Mouse (Mus musculus) liver, embryonic 12.5 days (tissue): ENCODE results near the gene Tcf7l1. TPM values are rescaled to one million over a fixed set of nuclear protein-coding genes. Genes with fewer than 3 reads are reported as not detected.

Experiments used
- ATAC-seq: fragments of 200-750 bp; cut with Nextera tagmentation; 2 replicates; pipeline ENCODE4 v1.8.0; 2017; ENCODE audit warnings: moderate number of reproducible peaks, mild to moderate bottlenecking, moderate library complexity
- H3K27ac ChIP-seq: fragments of 300-500 bp; sonication (generic); 2 replicates; pipeline ENCODE4 v1.5.1; 2016; ENCODE audit warnings: mild to moderate bottlenecking
- H3K27me3 ChIP-seq: fragments of 300-500 bp; sonication (generic); replicated peaks from 2 replicates; pipeline ENCODE4 v1.6.1; 2016; ENCODE audit warnings: mild to moderate bottlenecking, moderate library complexity
- H3K36me3 ChIP-seq: fragments of 300-500 bp; sonication (generic); 2 replicates; pipeline ENCODE4 v1.6.1; 2016; ENCODE audit warnings: mild to moderate bottlenecking, moderate library complexity
- H3K4me1 ChIP-seq: fragments of 300-500 bp; sonication (generic); 2 replicates; pipeline ENCODE4 v1.6.1; 2016
- H3K4me2 ChIP-seq: fragments of 300-500 bp; sonication (generic); 2 replicates; pipeline ENCODE4 v1.6.1; 2016; ENCODE audit warnings: mild to moderate bottlenecking, moderate library complexity
- H3K4me3 ChIP-seq: fragments of 300-500 bp; sonication (generic); 2 replicates; pipeline ENCODE4 v1.5.1; 2016; ENCODE audit warnings: mild to moderate bottlenecking, moderate library complexity
- H3K9ac ChIP-seq: fragments of 300-500 bp; sonication (generic); 2 replicates; pipeline ENCODE4 v1.6.1; 2016; ENCODE audit warnings: mild to moderate bottlenecking, moderate library complexity
- H3K9me3 ChIP-seq: fragments of 300-500 bp; sonication (generic); replicated peaks from 2 replicates; pipeline ENCODE4 v1.6.1; 2016; ENCODE audit warnings: mild to moderate bottlenecking, moderate library complexity
- WGBS: fragments of 180-500 bp; shearing (Covaris S2); methylation state at CpG from one replicate; pipeline ENCODE4 v1.1.7; 2016; ENCODE audit not compliant: insufficient replicate concordance; 5-methylcytosine and 5-hydroxymethylcytosine counted together
- polyA plus RNA-seq: library from polyadenylated mRNA; unstranded; fragments of >200 nt; fragmentation: Nextera tagmentation; extraction: Ambion mirVana; gene quantifications from 2 replicates; pipeline ENCODE4 v1.2.1, GENCODE M21; 2016

Tcf7l1 gene
- polyA plus RNA-seq, 1 experiment from 2014 or later: 6.7 TPM

DNA sequence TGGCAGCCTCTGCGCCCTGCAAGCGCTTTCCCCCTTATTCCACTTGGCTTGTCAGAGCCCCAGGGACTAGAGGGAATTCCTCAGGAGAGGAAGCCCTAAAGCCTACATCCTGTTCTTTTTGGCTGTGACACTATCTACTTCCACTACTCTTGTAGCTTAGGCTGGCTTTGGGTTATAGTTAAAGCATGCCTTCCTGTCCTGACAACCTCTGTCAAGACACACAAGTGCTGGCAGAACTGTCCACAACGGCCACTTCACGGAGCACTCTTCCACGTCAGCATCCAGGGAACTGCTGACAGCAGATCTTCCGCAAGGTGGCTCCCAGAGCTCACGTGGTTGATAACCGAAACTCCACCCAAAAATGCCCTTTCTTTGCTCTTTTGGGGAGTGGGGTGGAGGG is 117.9 kb downstream of the Tcf7l1 start:
- no peak overlapping the region; the same call in 1 of the 2 replicates for H3K9ac ChIP-seq
- H3K27me3 ChIP-seq: no peaks in the 10 kb centered on the region
- H3K4me2 ChIP-seq: no peak overlapping the region
- H3K27ac ChIP-seq: no peak overlapping the region
- 33% methylated on average over 8 of the region's 8 CpGs for WGBS
- H3K4me1 ChIP-seq: no peaks in the 10 kb centered on the region
- H3K36me3 ChIP-seq: no peaks in the 10 kb centered on the region
- no peaks in the 10 kb centered on the region for H3K9me3 ChIP-seq
- ATAC-seq: no peak
- no peak overlapping the region for H3K4me3 ChIP-seq

GRCm38 (mm10) chr6:72667021-72667420 is 122.0 kb downstream of the Tcf7l1 start:
- ATAC-seq: no peak
- H3K9ac ChIP-seq: no peak overlapping the region
- H3K9me3 ChIP-seq: no peaks in the 10 kb centered on the region
- no peak overlapping the region for H3K4me3 ChIP-seq
- WGBS: 49% methylated on average over 4 of the region's 4 CpGs
- peaks cover 13% of the 10 kb centered on the region for H3K4me1 ChIP-seq
- H3K36me3 ChIP-seq: no peaks in the 10 kb centered on the region
- H3K27ac ChIP-seq: no peak overlapping the region
- no peaks in the 10 kb centered on the region for H3K27me3 ChIP-seq
- no peak overlapping the region for H3K4me2 ChIP-seq

GRCm38 (mm10) chr6:72664290-72664689 is 124.8 kb downstream of the Tcf7l1 start:
- no peak overlapping the region for H3K9ac ChIP-seq
- no peak overlapping the region for H3K4me2 ChIP-seq
- H3K36me3 ChIP-seq: no peaks in the 10 kb centered on the region
- H3K27me3 ChIP-seq: no peaks in the 10 kb centered on the region
- peaks cover 28% of the 10 kb centered on the region for H3K4me1 ChIP-seq
- H3K27ac ChIP-seq: no peak overlapping the region
- WGBS: 29% methylated on average over 8 of the region's 8 CpGs
- ATAC-seq: no peak
- H3K4me3 ChIP-seq: no peak overlapping the region
- H3K9me3 ChIP-seq: no peaks in the 10 kb centered on the region

GRCm38 (mm10) chr6:72663000-72663399 is 126.1 kb downstream of the Tcf7l1 start:
- ATAC-seq: no peak
- H3K4me1 ChIP-seq: peaks cover 28% of the 10 kb centered on the region
- WGBS: 0% methylated on average over 1 of the region's 1 CpGs
- no peak overlapping the region for H3K4me3 ChIP-seq
- peak overlapping the region; percentile 50; the same call in 1 of the 2 replicates for H3K27ac ChIP-seq
- no peaks in the 10 kb centered on the region for H3K9me3 ChIP-seq
- no peaks in the 10 kb centered on the region for H3K36me3 ChIP-seq
- no peak overlapping the region for H3K4me2 ChIP-seq
- H3K9ac ChIP-seq: no peak overlapping the region
- no peaks in the 10 kb centered on the region for H3K27me3 ChIP-seq

DNA sequence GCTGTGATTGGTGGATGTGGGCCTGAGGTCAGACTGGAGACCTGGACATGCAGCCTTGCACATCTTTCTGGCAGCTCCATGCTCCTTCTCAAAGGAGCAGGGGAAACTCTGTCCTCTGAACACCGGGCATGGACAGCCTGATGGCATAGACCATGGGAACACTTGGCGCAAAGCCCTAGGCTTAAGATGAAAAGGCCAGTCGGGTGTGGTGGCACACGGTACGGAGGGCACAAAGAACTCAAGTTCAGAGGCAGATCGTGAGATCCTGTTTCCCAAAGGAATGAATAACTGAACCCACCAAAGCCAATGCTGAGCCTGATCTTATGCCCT is 128.7 kb downstream of the Tcf7l1 start:
- WGBS: 81% methylated on average over 6 of the region's 6 CpGs
- H3K27me3 ChIP-seq: no peaks in the 10 kb centered on the region
- 0 out of 2 replicates have a peak, but pooled peaks have one; percentile 17 for ATAC-seq

DNA sequence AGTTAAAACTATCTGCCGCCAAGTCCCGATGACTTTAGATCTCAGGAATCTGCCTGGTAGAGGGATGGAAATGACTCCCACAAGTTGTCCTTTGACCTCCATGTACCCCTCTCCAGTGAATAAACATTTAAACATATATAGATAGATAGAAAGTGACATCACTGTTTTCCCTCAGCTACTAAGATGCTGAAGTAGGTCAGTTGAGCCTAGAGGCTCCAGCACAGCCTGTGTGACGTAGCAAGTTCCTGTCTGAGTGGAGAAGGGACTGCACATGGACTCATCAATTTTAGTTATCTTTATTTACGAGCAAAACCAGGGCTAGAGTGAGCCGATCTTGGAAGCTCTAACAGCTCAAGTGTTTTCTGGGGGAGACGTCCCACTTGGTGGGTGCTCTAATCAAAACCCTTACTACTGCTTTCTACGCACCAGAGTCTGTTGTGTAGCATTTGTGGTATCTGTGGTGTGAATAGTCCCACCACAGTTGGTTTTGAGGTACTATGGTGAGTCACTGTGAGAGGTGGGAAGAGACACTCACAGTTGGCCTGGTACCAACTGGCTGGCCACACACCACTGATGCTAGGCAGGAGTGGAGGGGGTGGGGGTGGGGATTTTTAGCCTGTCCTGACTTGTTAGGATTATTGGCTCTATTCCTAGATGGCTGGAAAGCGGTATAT is 129.2 kb downstream of the Tcf7l1 start:
- Histone ChIP-seq H3K36me3 (no peaks in the 10 kb centered on the region), H3K4me3 (no peak overlapping the region), H3K4me1 (peaks cover 36% of the 10 kb centered on the region), H3K4me2 (no peak overlapping the region), H3K9ac (no peak overlapping the region), H3K9me3 (no peaks in the 10 kb centered on the region), H3K27me3 (no peaks in the 10 kb centered on the region), H3K27ac (no peak overlapping the region)
- WGBS: 45% methylated on average over 8 of the region's 8 CpGs
- no peak for ATAC-seq

More for the DNA sequence above, 128.7 kb downstream of the Tcf7l1 start:
- Histone ChIP-seq H3K36me3 (no peaks in the 10 kb centered on the region), H3K9me3 (no peaks in the 10 kb centered on the region), H3K9ac (no peak overlapping the region), H3K4me2 (no peak overlapping the region), H3K4me1 (peaks cover 36% of the 10 kb centered on the region), H3K4me3 (no peak overlapping the region), H3K27ac (0 out of 2 replicates have a peak overlapping the region, but pooled peaks have one; percentile 28)

- H3K36me3 ChIP-seq: no peaks in the 10 kb centered on the region
- 29% methylated on average over 3 of the region's 3 CpGs for WGBS
- ATAC-seq: no peak
- H3K27me3 ChIP-seq: no peaks in the 10 kb centered on the region
- no peak overlapping the region for H3K4me2 ChIP-seq
- H3K27ac ChIP-seq: no peak overlapping the region
- no peaks in the 10 kb centered on the region for H3K9me3 ChIP-seq
- no peak overlapping the region for H3K9ac ChIP-seq
- no peak overlapping the region for H3K4me3 ChIP-seq
- H3K4me1 ChIP-seq: peaks cover 32% of the 10 kb centered on the region
Measured at GRCm38 (mm10) chr6:72658006-72658405, 131.0 kb downstream of the Tcf7l1 start.

GRCm38 (mm10) chr6:72656053-72656442 is 133.0 kb downstream of the Tcf7l1 start:
- Histone ChIP-seq H3K27me3 (no peaks in the 10 kb centered on the region), H3K9me3 (no peaks in the 10 kb centered on the region), H3K9ac (no peak overlapping the region), H3K27ac (peak overlapping the region; percentile 62; the same call in 1 of the 2 replicates), H3K36me3 (no peaks in the 10 kb centered on the region), H3K4me2 (no peak overlapping the region), H3K4me3 (no peak overlapping the region), H3K4me1 (peaks cover 24% of the 10 kb centered on the region)
- 70% methylated on average over 7 of the region's 7 CpGs for WGBS
- ATAC-seq: no peak

GRCm38 (mm10) chr6:72655309-72656052 is 133.6 kb downstream of the Tcf7l1 start:
- H3K9me3 ChIP-seq: no peaks in the 10 kb centered on the region
- peaks cover 19% of the 10 kb centered on the region for H3K4me1 ChIP-seq
- no peak overlapping the region for H3K4me3 ChIP-seq
- peak overlapping the region; percentile 42 for H3K4me2 ChIP-seq
- no peaks in the 10 kb centered on the region for H3K36me3 ChIP-seq
- 31% methylated on average over 20 of the region's 20 CpGs for WGBS
- H3K27ac ChIP-seq: peak overlapping the region; percentile 62
- ATAC-seq: no peak
- H3K27me3 ChIP-seq: no peaks in the 10 kb centered on the region
- H3K9ac ChIP-seq: no peak overlapping the region

- H3K4me3 ChIP-seq: no peak overlapping the region
- no peak overlapping the region for H3K27ac ChIP-seq
- peaks cover 8% of the 10 kb centered on the region for H3K4me1 ChIP-seq
- no peak for ATAC-seq
- H3K36me3 ChIP-seq: no peaks in the 10 kb centered on the region
- H3K9ac ChIP-seq: no peak overlapping the region
- H3K27me3 ChIP-seq: no peaks in the 10 kb centered on the region
- WGBS: 72% methylated on average over 6 of the region's 6 CpGs
- H3K4me2 ChIP-seq: no peak overlapping the region
- H3K9me3 ChIP-seq: no peaks in the 10 kb centered on the region
Measured at GRCm38 (mm10) chr6:72654355-72654754, 134.7 kb downstream of the Tcf7l1 start.

- no peak overlapping the region for H3K4me2 ChIP-seq
- H3K27ac ChIP-seq: no peak overlapping the region
- no peaks in the 10 kb centered on the region for H3K27me3 ChIP-seq
- H3K9ac ChIP-seq: no peak overlapping the region
- no peak overlapping the region for H3K4me3 ChIP-seq
- no peaks in the 10 kb centered on the region for H3K9me3 ChIP-seq
- no peaks in the 10 kb centered on the region for H3K36me3 ChIP-seq
- ATAC-seq: no peak
- WGBS: 71% methylated on average over 7 of the region's 7 CpGs
- peaks cover 8% of the 10 kb centered on the region for H3K4me1 ChIP-seq
Measured at GRCm38 (mm10) chr6:72653419-72653818, 135.6 kb downstream of the Tcf7l1 start.

- Histone ChIP-seq H3K4me1 (peaks cover under 1% of the 10 kb centered on the region), H3K4me3 (no peak overlapping the region), H3K9ac (no peak overlapping the region), H3K9me3 (no peaks in the 10 kb centered on the region), H3K27me3 (no peaks in the 10 kb centered on the region), H3K27ac (no peak overlapping the region), H3K36me3 (no peaks in the 10 kb centered on the region), H3K4me2 (no peak overlapping the region)
- 74% methylated on average over 10 of the region's 10 CpGs for WGBS
- no peak for ATAC-seq
Measured at GRCm38 (mm10) chr6:72650338-72650851, 138.7 kb downstream of the Tcf7l1 start.
